Mouse (Mus musculus) ES-Bruce4 (cell line): ENCODE measurements at regions not wholly inside any gene's neighbourhood (a gene's known extent, or its start where the extent isn't known, plus 50 kb on each side); places are given as distances from the start of the nearest gene placed in this dataset.

Experiments used
- EP300 ChIP-seq: IDR thresholded peaks from 2 replicates; pipeline ENCODE4 v1.6.1; 2011; ENCODE audit warnings: low read depth, low read length; ENCODE audit not compliant: insufficient read depth
- POLR2A ChIP-seq: IDR thresholded peaks from one replicate; pipeline ENCODE4 v1.8.1; 2011; ENCODE audit warnings: low read length; ENCODE audit not compliant: insufficient read depth

DNA sequence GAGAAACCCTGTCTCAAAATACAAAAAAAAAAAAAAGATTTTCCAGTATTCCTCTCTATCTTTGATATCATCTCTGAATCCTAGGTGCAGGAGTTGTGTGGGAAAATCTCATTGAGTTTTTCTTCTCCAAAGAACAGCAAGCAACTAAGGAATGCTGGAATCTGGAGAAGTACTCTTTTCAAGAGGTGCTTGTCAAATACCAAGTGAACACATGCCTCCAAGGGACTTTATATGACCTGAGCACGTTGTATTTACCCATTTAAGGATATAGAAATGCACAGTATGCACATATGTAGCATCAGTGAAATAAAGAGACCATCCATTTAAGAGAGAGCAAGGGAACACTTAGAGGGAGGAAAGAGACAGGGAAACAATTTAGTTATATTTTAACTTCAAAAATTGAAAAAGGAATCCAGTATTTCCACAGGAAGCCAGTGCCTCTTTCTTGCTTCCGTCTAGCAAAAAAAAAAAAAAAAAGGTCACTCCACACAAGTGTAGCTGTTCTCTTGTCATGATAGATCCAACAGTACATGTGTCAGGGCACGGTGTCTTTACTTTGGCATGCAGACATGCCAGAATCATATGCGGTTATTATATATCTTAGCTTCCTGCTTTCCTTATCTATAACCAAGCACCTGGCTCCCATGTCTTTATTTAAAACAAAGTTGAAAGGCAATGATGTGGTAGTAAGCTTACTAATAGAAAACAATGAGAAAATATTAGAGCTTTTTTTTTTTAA is 212.1 kb upstream of the Etaa1 start:
- TF ChIP-seq POLR2A: no peak
- no peak for TF ChIP-seq EP300
